In genomic region chr8:128560418-128560817, GRCm38 (mm10) we compare ENCODE assay signal across 29 mouse cellular contexts.
DNase-seq lines count a peak whose midpoint lies in the region; ATAC-seq and TF ChIP-seq lines count a peak whose summit lies in the region.
"Had no signal": no experiment of that assay in that cellular context is flagged by ENCODE, and none has a peak within 500 bp of the region (broad histone marks: within the 10 kb centered on the region; RNA-seq: fewer than 3 reads in every experiment).

No protein-coding gene starts in this region.

- 0 out of 2 replicates have a peak overlapping the region, but pooled peaks have one; percentile 9 for H3K4me2 ChIP-seq in intestine, postnatal 0 days (replicated peaks; ENCODE audit: low read depth)
- H3K4me2 ChIP-seq in intestine, embryonic 16.5 days (ENCODE audit: low read depth, low read length): no peak overlapping the region
- H3K4me2 ChIP-seq: embryonic facial prominence, embryonic 13.5 days; forebrain, embryonic 13.5 days; heart, embryonic 15.5 days; hindbrain, embryonic 12.5 days; hindbrain, embryonic 15.5 days had no signal

- ATAC-seq in intestine, postnatal 0 days: no peak
- ATAC-seq in intestine, embryonic 16.5 days: no peak
- ATAC-seq: forebrain, embryonic 13.5 days; forebrain, embryonic 16.5 days; Patski had no signal

- no peaks in the 10 kb centered on the region for H3K9me3 ChIP-seq in intestine, postnatal 0 days (ENCODE audit: control insufficient read depth)
- no peaks in the 10 kb centered on the region for H3K9me3 ChIP-seq in intestine, embryonic 16.5 days (ENCODE audit: control insufficient read depth, low read length)
- H3K9me3 ChIP-seq: embryonic facial prominence, embryonic 10.5 days; embryonic facial prominence, embryonic 13.5 days; forebrain, embryonic 13.5 days; G1E; heart, embryonic 15.5 days; hindbrain, embryonic 12.5 days; hindbrain, embryonic 15.5 days had no signal

- no peaks in the 10 kb centered on the region for H3K36me3 ChIP-seq in intestine, postnatal 0 days (ENCODE audit: control insufficient read depth, insufficient read depth)
- no peaks in the 10 kb centered on the region for H3K36me3 ChIP-seq in intestine, embryonic 16.5 days (ENCODE audit: control insufficient read depth, insufficient read depth, low read length)
- H3K36me3 ChIP-seq: embryonic facial prominence, embryonic 10.5 days; embryonic facial prominence, embryonic 13.5 days; G1E; heart, embryonic 15.5 days; hindbrain, embryonic 12.5 days; hindbrain, embryonic 15.5 days had no signal

- 30% methylated on average over 2 of the region's 2 CpGs for WGBS in intestine, postnatal 0 days
- 39% methylated on average over 2 of the region's 2 CpGs for WGBS in intestine, embryonic 16.5 days

- H3K9ac ChIP-seq in intestine, postnatal 0 days (ENCODE audit: low read depth, low read length): no peak overlapping the region
- no peak overlapping the region for H3K9ac ChIP-seq in intestine, embryonic 16.5 days (ENCODE audit: low read depth, low read length)
- H3K9ac ChIP-seq: embryonic facial prominence, embryonic 13.5 days; forebrain, embryonic 13.5 days; heart, embryonic 15.5 days; hindbrain, embryonic 12.5 days; hindbrain, embryonic 15.5 days had no signal

- no peaks in the 10 kb centered on the region for H3K27me3 ChIP-seq in intestine, postnatal 0 days (replicated peaks; ENCODE audit: control insufficient read depth, insufficient read depth, low read length)
- no peaks in the 10 kb centered on the region for H3K27me3 ChIP-seq in intestine, embryonic 16.5 days (replicated peaks; ENCODE audit: control insufficient read depth, insufficient read depth, low read length)
- H3K27me3 ChIP-seq: CH12.LX; embryonic facial prominence, embryonic 13.5 days; forebrain, embryonic 13.5 days; heart, embryonic 15.5 days; hindbrain, embryonic 12.5 days; hindbrain, embryonic 15.5 days; Patski had no signal

- no peak overlapping the region for H3K4me3 ChIP-seq in intestine, postnatal 0 days (ENCODE audit: low read depth, low read length)
- H3K4me3 ChIP-seq in intestine, embryonic 16.5 days (ENCODE audit: low read length): no peak overlapping the region
- no peak overlapping the region for H3K4me3 ChIP-seq in layer of hippocampus, adult 2 months
- H3K4me3 ChIP-seq: embryonic facial prominence, embryonic 10.5 days; embryonic facial prominence, embryonic 13.5 days; erythroblast, embryonic 14.5 days; forebrain, embryonic 13.5 days; heart, embryonic 15.5 days; hindbrain, embryonic 12.5 days; hindbrain, embryonic 15.5 days had no signal

- H3K27ac ChIP-seq in intestine, postnatal 0 days (ENCODE audit: low read depth, low read length): no peak overlapping the region
- no peak overlapping the region for H3K27ac ChIP-seq in intestine, embryonic 16.5 days (ENCODE audit: low read length)
- no peak overlapping the region for H3K27ac ChIP-seq in layer of hippocampus, adult 2 months
- H3K27ac ChIP-seq: embryonic facial prominence, embryonic 10.5 days; embryonic facial prominence, embryonic 13.5 days; forebrain, embryonic 13.5 days; heart, embryonic 15.5 days; hindbrain, embryonic 12.5 days; hindbrain, embryonic 15.5 days had no signal

- no peaks in the 10 kb centered on the region for H3K4me1 ChIP-seq in intestine, postnatal 0 days (replicated peaks; ENCODE audit: control insufficient read depth, insufficient read depth, low read length)
- no peaks in the 10 kb centered on the region for H3K4me1 ChIP-seq in intestine, embryonic 16.5 days (ENCODE audit: control insufficient read depth, insufficient read depth, low read length)
- H3K4me1 ChIP-seq: embryonic facial prominence, embryonic 13.5 days; forebrain, embryonic 13.5 days; hindbrain, embryonic 12.5 days; hindbrain, embryonic 15.5 days had no signal

- no peak for TF ChIP-seq CTCF in intestine, postnatal 0 days (IDR thresholded peaks at IDR 0.05; ENCODE audit: low read depth)
- TF ChIP-seq CTCF in layer of hippocampus, adult 2 months (conservative IDR thresholded peaks at IDR 0.05): no peak

- DNase-seq in heart, adult 11 months: peak; percentile 73
- DNase-seq in heart, adult 9 months (ENCODE audit: low spot score in 2 of 2): no peak
- peak; percentile 42 for DNase-seq in 416B (ENCODE audit: low read depth)
- no peak for DNase-seq in layer of hippocampus, adult 2 months (ENCODE audit: low spot score in 2 of 2)
- DNase-seq: adrenal gland, postnatal 14 days; B cell, adult 2 months; cerebellum, adult 11 months; cerebellum, adult 2 months; cerebellum, adult 9-11 months; cerebellum, postnatal 25 days; embryo, embryonic 11 days; gastrocnemius, postnatal 10 days; gastrocnemius, postnatal 36 days; heart, postnatal 14 days; heart, postnatal 4 days; kidney, adult 18-20 months had no signal

Comparison
In these comparisons a context has a peak if more than half of its experiments do, and no peak if none do; other contexts are left out.
1. DNase-seq: peak in heart, adult 11 months (single experiment) and 416B (single experiment); none in heart, adult 9 months (0 of 2) and layer of hippocampus, adult 2 months (0 of 2).